Mouse (Mus musculus): ENCODE results near the gene Myo5a. TPM values are rescaled to one million over a fixed set of nuclear protein-coding genes. Genes with fewer than 3 reads are reported as not detected.

Gene Myo5a
- total and polyA plus RNA-seq, 3 experiments = 2.5 to 11.9 (median 9.4) TPM

DNA sequence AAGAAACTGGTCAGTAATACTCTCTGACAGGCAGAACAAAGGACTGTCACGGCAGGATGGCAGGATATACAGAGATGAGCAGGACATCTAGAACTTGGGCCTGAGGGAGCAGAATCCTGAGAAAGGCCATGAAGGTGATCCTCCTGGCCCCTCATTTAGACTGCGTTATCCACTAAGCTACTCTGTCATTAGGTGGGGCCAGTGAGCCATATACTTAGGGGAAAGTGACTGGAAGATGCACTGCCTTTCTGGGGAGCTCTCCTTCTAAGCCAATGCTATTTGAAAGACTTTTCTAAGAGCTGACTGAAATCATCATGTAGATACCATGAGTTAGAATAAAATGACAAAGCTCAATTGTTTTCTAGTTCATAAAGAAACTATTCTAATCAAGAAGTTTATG is 139.5 kb downstream of the Myo5a start:
- Histone ChIP-seq H3K27ac (no peak overlapping the region), H3K4me3 (no peak overlapping the region), H3K9ac (ENCODE audit: low read depth, low read length) (no peak overlapping the region), H3K36me3 (ENCODE audit: control insufficient read depth, insufficient read depth, low read length) (no peaks in the 10 kb centered on the region), H3K27me3 (ENCODE audit: control insufficient read depth, insufficient read depth, low read length) (no peaks in the 10 kb centered on the region), H3K79me2 (replicated peaks; ENCODE audit: control insufficient read depth, insufficient read depth, low read length) (no peaks in the 10 kb centered on the region), H3K4me1 (ENCODE audit: control insufficient read depth, insufficient read depth, low read length) (no peaks in the 10 kb centered on the region)
- 83% methylated on average over 2 of the region's 2 CpGs for WGBS
- intact Hi-C loops (cut with DNase I) = no loop called here
- TF ChIP-seq EP300 (IDR thresholded peaks at IDR 0.05; ENCODE audit: insufficient read depth, low read depth, low read length) (no peak), CTCF (IDR thresholded peaks at IDR 0.05) (peak; percentile 43), POLR2A (IDR thresholded peaks at IDR 0.05; ENCODE audit: insufficient read depth, low read depth, low read length) (no peak)
- DNase-seq = no peak

GRCm38 (mm10) chr9:75214743-75215413 is 144.1 kb downstream of the Myo5a start:
- H3K36me3 ChIP-seq (ENCODE audit: control insufficient read depth, insufficient read depth, low read length) = no peaks in the 10 kb centered on the region
- no peak overlapping the region for H3K4me3 ChIP-seq
- no peak for DNase-seq
- no peak overlapping the region for H3K9ac ChIP-seq (ENCODE audit: low read depth, low read length)
- intact Hi-C loops (cut with DNase I) = no loop called here
- H3K27me3 ChIP-seq (ENCODE audit: control insufficient read depth, insufficient read depth, low read length) = no peaks in the 10 kb centered on the region
- 94% methylated on average over 11 of the region's 11 CpGs for WGBS
- H3K27ac ChIP-seq = no peak overlapping the region
- H3K79me2 ChIP-seq (replicated peaks; ENCODE audit: control insufficient read depth, insufficient read depth, low read length) = no peaks in the 10 kb centered on the region
- TF ChIP-seq CTCF (IDR thresholded peaks at IDR 0.05) = no peak
- TF ChIP-seq EP300 (IDR thresholded peaks at IDR 0.05; ENCODE audit: insufficient read depth, low read depth, low read length) = no peak
- TF ChIP-seq POLR2A (IDR thresholded peaks at IDR 0.05; ENCODE audit: insufficient read depth, low read depth, low read length) = no peak
- no peaks in the 10 kb centered on the region for H3K4me1 ChIP-seq (ENCODE audit: control insufficient read depth, insufficient read depth, low read length)

DNA sequence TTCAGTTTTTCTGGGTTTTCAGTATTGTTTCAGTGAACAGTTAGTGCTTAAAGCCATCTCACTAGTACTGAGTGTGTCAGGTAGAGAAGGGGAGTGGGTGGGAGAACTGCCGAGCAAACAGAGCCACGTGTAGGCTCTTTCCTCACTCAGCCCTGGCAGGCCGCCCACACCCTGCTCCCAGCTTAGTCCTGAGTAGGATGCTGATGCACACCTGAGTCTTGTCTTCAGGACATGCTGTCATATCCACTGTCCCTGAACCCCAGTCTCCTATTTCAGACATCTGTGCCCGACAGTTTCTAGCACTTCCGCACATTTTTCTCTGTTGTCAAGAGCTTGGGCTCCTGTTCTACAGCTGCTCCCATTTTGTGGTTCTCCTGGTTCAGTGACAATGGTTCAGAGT is 149.1 kb downstream of the Myo5a start:
- no peaks in the 10 kb centered on the region for H3K4me1 ChIP-seq (ENCODE audit: control insufficient read depth, insufficient read depth, low read length)
- no peak for TF ChIP-seq POLR2A (IDR thresholded peaks at IDR 0.05; ENCODE audit: insufficient read depth, low read depth, low read length)
- no peak for TF ChIP-seq EP300 (IDR thresholded peaks at IDR 0.05; ENCODE audit: insufficient read depth, low read depth, low read length)
- TF ChIP-seq CTCF (IDR thresholded peaks at IDR 0.05) = no peak
- no peak overlapping the region for H3K27ac ChIP-seq
- no peaks in the 10 kb centered on the region for H3K79me2 ChIP-seq (replicated peaks; ENCODE audit: control insufficient read depth, insufficient read depth, low read length)
- 81% methylated on average over 5 of the region's 5 CpGs for WGBS
- DNase-seq = no peak
- intact Hi-C loops (cut with DNase I) = no loop called here
- no peak overlapping the region for H3K4me3 ChIP-seq
- no peaks in the 10 kb centered on the region for H3K36me3 ChIP-seq (ENCODE audit: control insufficient read depth, insufficient read depth, low read length)
- no peak overlapping the region for H3K9ac ChIP-seq (ENCODE audit: low read depth, low read length)
- no peaks in the 10 kb centered on the region for H3K27me3 ChIP-seq (ENCODE audit: control insufficient read depth, insufficient read depth, low read length)

DNA sequence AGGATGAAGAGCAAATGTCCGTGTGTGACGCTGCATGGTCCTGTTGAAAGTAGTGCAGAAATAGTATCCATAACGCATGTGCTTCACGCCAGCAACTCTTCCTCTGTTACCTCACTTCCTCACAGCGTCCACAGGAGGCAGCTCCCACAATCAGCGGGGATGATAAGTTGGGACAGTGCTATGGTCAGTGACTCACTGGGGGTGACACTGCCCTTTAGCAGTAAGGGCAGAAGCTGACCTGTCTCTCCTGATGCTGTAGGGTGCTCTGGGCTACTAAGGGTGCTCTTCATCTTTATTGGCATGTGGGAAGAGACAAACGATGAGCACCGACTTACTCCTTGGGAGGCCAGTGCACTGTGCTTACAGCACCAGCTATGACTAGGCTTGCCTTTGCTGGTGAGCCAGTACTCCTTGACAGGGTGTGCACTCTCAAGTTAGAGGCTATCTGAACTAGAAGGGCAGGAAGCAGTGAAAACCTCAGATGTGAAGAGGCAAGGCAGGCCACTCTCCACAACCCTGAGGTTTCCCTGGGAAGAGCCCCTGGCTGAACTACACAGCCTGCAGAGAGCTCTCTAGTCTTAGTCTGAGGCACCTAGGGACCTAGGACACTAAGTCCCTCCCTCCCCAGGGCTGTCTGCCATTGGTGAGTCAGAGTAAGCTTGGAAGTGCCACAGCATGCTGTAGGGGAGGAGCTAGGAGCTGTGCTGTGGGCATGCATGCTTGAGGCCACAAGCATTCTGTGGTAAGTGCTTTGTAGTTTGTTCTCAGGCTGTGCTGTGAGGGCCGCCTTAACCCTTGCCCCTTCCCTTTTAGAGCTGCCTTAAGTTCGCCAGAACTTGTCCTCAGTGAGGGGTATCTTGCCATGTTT is 150.8 kb downstream of the Myo5a start:
- H3K36me3 ChIP-seq (ENCODE audit: control insufficient read depth, insufficient read depth, low read length) = no peaks in the 10 kb centered on the region
- no peak overlapping the region for H3K9ac ChIP-seq (ENCODE audit: low read depth, low read length)
- no peak overlapping the region for H3K27ac ChIP-seq
- TF ChIP-seq POLR2A (IDR thresholded peaks at IDR 0.05; ENCODE audit: insufficient read depth, low read depth, low read length) (no peak), CTCF (IDR thresholded peaks at IDR 0.05) (no peak), EP300 (IDR thresholded peaks at IDR 0.05; ENCODE audit: insufficient read depth, low read depth, low read length) (no peak)
- H3K79me2 ChIP-seq (replicated peaks; ENCODE audit: control insufficient read depth, insufficient read depth, low read length) = no peaks in the 10 kb centered on the region
- peak in 1 of 2 experiments; percentile 19 for DNase-seq
- no peaks in the 10 kb centered on the region for H3K4me1 ChIP-seq (ENCODE audit: control insufficient read depth, insufficient read depth, low read length)
- intact Hi-C loops (cut with DNase I) = no loop called here
- WGBS = 56% methylated on average over 10 of the region's 10 CpGs
- H3K4me3 ChIP-seq = no peak overlapping the region
- no peaks in the 10 kb centered on the region for H3K27me3 ChIP-seq (ENCODE audit: control insufficient read depth, insufficient read depth, low read length)

GRCm38 (mm10) chr9:75231841-75232746 is 161.3 kb downstream of the Myo5a start, which contains the start of gene Myo5c:
TSS of gene Myo5c (plus strand) at chr9:75232020.
- Histone ChIP-seq H3K4me3 (peak within 1 kb of the TSS; percentile 54), H3K27me3 (ENCODE audit: control insufficient read depth, insufficient read depth, low read length) (peaks cover 2% of the 10 kb centered on the region; the same call in 1 of the 2 replicates), H3K27ac (peak within 1 kb of the TSS; percentile 64), H3K36me3 (ENCODE audit: control insufficient read depth, insufficient read depth, low read length) (no peaks in the 10 kb centered on the region), H3K9ac (ENCODE audit: low read depth, low read length) (peak within 1 kb of the TSS; percentile 82), H3K4me1 (ENCODE audit: control insufficient read depth, insufficient read depth, low read length) (no peaks in the 10 kb centered on the region), H3K79me2 (replicated peaks; ENCODE audit: control insufficient read depth, insufficient read depth, low read length) (no peaks in the 10 kb centered on the region)
- peak; percentile 61 to 70 for DNase-seq
- TF ChIP-seq CTCF (IDR thresholded peaks at IDR 0.05) = 0 out of 2 replicates have a peak, but pooled peaks have one; percentile 7
- TF ChIP-seq EP300 (IDR thresholded peaks at IDR 0.05; ENCODE audit: insufficient read depth, low read depth, low read length) = no peak
- peak; percentile 44; the same call in 1 of the 2 replicates for TF ChIP-seq POLR2A (IDR thresholded peaks at IDR 0.05; ENCODE audit: insufficient read depth, low read depth, low read length)
- intact Hi-C loops (cut with DNase I) = no loop called here
- WGBS = 7% methylated on average over 48 of the region's 48 CpGs

Measured in heart, adult 2 months (tissue).